Mouse (Mus musculus) cortical plate, adult 2 months (tissue): ENCODE data around the gene H1f0. TPM values are rescaled to one million over a fixed set of nuclear protein-coding genes. Genes with fewer than 3 reads are reported as not detected.

Source experiments
- H3K27ac ChIP-seq: fragments of 200-500 bp; 2 replicates; pipeline ENCODE4 v1.5.1; 2012; ENCODE audit warnings: low read length, control low read depth, inconsistent platforms; ENCODE audit not compliant: insufficient read depth
- H3K4me1 ChIP-seq: fragments of 200-500 bp; 2 replicates; pipeline ENCODE4 v1.6.1; 2011; ENCODE audit warnings: low read length; ENCODE audit not compliant: control insufficient read depth, insufficient read depth
- H3K4me3 ChIP-seq: fragments of 200-500 bp; 2 replicates; pipeline ENCODE4 v1.5.1; 2011; ENCODE audit warnings: mild to moderate bottlenecking, low read length, control low read depth; ENCODE audit not compliant: insufficient read depth
- CTCF ChIP-seq: fragments of 200-500 bp; IDR thresholded peaks from 2 replicates; pipeline ENCODE4 v1.5.1; 2011; ENCODE audit warnings: mild to moderate bottlenecking, control low read depth, low read length; ENCODE audit not compliant: insufficient read depth; ENCODE audit errors: extremely low read depth
- POLR2A ChIP-seq: fragments of 200-500 bp; IDR thresholded peaks from 2 replicates; pipeline ENCODE4 v1.6.1; 2011; ENCODE audit warnings: mild to moderate bottlenecking, low read length, control low read depth; ENCODE audit not compliant: insufficient read depth; ENCODE audit errors: extremely low read depth
- polyA plus RNA-seq: library from polyadenylated mRNA; depleted of rRNA; stranded (reverse); fragments of >200 nt; gene quantifications from 2 replicates; pipeline ENCODE4 v1.2.3, GENCODE M21; 2012

The H1f0 gene
- polyA plus RNA-seq, 1 experiment, result 109 TPM

- no peak for TF ChIP-seq CTCF
- TF ChIP-seq POLR2A, result no peak
These were observed 16.6 kb downstream of the H1f0 start for GRCm38 (mm10) chr15:79044837-79045236.

GRCm38 (mm10) chr15:79048186-79048585 is 19.9 kb downstream of the H1f0 start:
- no peak for TF ChIP-seq CTCF
- no peak for TF ChIP-seq POLR2A
- H3K27ac ChIP-seq, result no peak overlapping the region
- H3K4me1 ChIP-seq, result no peaks in the 10 kb centered on the region
- no peak overlapping the region for H3K4me3 ChIP-seq

More at GRCm38 (mm10) chr15:79044837-79045236, 16.6 kb downstream of the H1f0 start:
- Histone ChIP-seq H3K4me3 (no peak overlapping the region), H3K4me1 (no peaks in the 10 kb centered on the region), H3K27ac (no peak overlapping the region)

DNA sequence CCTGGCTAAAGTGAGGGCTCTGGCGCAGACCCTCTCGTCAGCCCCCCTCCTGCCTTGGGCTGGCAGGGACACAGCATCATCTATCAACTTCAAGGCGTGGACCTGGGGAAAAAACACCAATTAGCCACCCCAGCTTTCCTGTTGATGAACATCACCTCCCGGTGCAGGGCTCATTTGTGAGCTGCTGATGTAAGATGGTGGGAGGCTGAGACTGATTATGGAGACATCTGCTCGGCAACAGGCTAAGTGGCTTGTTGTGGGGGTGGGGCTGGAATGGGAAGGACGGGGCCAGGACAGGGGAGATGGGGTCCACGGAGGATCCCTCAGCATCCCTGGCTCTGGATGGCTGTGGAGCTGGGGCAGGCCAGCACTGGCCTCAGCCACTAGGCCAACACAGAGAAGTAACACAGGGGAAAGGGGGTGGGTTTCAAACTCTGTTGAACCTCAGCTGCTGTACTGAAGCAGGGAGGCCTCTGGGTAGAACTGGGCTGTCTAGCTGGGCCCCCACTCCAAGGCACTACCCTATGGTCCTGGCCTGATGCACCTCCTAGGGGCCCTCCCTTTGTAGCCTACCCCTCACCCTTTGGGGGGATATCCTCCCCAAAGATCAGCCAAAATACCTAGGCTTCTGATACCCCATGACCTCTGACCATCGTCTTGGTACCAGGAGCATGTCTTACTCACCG is 22.1 kb downstream of the H1f0 start:
- no peaks in the 10 kb centered on the region for H3K4me1 ChIP-seq
- H3K27ac ChIP-seq, result no peak overlapping the region
- TF ChIP-seq POLR2A (no peak), CTCF (no peak)
- no peak overlapping the region for H3K4me3 ChIP-seq

GRCm38 (mm10) chr15:79050964-79051363 is 22.7 kb downstream of the H1f0 start:
- Histone ChIP-seq H3K4me1 (no peaks in the 10 kb centered on the region), H3K27ac (no peak overlapping the region), H3K4me3 (no peak overlapping the region)
- TF ChIP-seq POLR2A (no peak), CTCF (no peak)

- H3K4me1 ChIP-seq, result no peaks in the 10 kb centered on the region
- no peak overlapping the region for H3K27ac ChIP-seq
- H3K4me3 ChIP-seq, result no peak overlapping the region
- TF ChIP-seq POLR2A, result no peak
- no peak for TF ChIP-seq CTCF
These were observed 23.5 kb downstream of the H1f0 start for GRCm38 (mm10) chr15:79051461-79052360.

DNA sequence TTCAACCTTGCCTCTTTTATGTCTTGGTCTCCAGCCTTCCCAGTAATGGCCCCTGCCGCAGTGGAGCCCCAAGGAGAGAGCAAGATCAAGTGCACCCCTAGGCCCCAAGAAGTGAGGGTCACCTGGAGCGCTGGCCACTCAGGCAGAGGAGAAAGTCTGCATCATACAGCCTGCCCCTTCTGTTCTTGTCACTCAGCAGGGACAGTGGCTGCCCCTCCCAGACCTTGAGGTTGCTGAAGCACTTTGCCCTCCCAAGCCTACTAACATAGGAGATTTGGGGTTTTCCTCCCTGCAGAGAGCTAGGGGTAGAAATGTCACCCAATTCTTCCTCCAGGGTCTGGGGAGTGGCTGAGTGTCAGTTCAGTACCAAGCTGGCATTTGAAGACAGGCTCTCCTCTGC is 24.1 kb downstream of the H1f0 start:
- TF ChIP-seq POLR2A (no peak), CTCF (no peak)
- Histone ChIP-seq H3K27ac (no peak overlapping the region), H3K4me3 (no peak overlapping the region), H3K4me1 (no peaks in the 10 kb centered on the region)

GRCm38 (mm10) chr15:79056601-79057000 is 28.4 kb downstream of the H1f0 start:
- H3K27ac ChIP-seq, result no peak overlapping the region
- no peak overlapping the region for H3K4me3 ChIP-seq
- no peak for TF ChIP-seq CTCF
- no peak for TF ChIP-seq POLR2A
- no peaks in the 10 kb centered on the region for H3K4me1 ChIP-seq

GRCm38 (mm10) chr15:79057850-79058249 is 29.6 kb downstream of the H1f0 start:
- no peak for TF ChIP-seq POLR2A
- no peak for TF ChIP-seq CTCF

GRCm38 (mm10) chr15:79060887-79061565 is 32.8 kb downstream of the H1f0 start:
- TF ChIP-seq POLR2A, result no peak
- no peak for TF ChIP-seq CTCF
- Histone ChIP-seq H3K4me3 (no peak overlapping the region), H3K4me1 (no peaks in the 10 kb centered on the region), H3K27ac (no peak overlapping the region)

More at GRCm38 (mm10) chr15:79057850-79058249, 29.6 kb downstream of the H1f0 start:
- Histone ChIP-seq H3K27ac (no peak overlapping the region), H3K4me3 (no peak overlapping the region), H3K4me1 (no peaks in the 10 kb centered on the region)
